Mouse (Mus musculus) kidney, embryonic 14.5 days (tissue): ENCODE data around the gene Mgat5. TPM values are rescaled to one million over a fixed set of nuclear protein-coding genes. Genes with fewer than 3 reads are reported as not detected.

Experiments used
- ATAC-seq: fragments of 200-750 bp; cut with Nextera tagmentation; 2 replicates; pipeline ENCODE4 v1.8.0; 2017; ENCODE audit warnings: moderate number of reproducible peaks, mild to moderate bottlenecking, moderate TSS enrichment, moderate library complexity; ENCODE audit not compliant: low FRiP score, low TSS enrichment
- H3K27ac ChIP-seq: fragments of 300-500 bp; sonication (generic); 2 replicates; pipeline ENCODE4 v1.5.1; 2014; ENCODE audit warnings: low read depth, mild to moderate bottlenecking, low read length, moderate library complexity, mixed read lengths
- H3K27me3 ChIP-seq: fragments of 300-500 bp; sonication (generic); 2 replicates; pipeline ENCODE4 v1.6.1; 2014; ENCODE audit warnings: mild to moderate bottlenecking, low read length; ENCODE audit not compliant: control insufficient read depth, insufficient read depth
- H3K36me3 ChIP-seq: fragments of 300-500 bp; sonication (generic); 2 replicates; pipeline ENCODE4 v1.6.1; 2014; ENCODE audit warnings: low read length, mixed read lengths; ENCODE audit not compliant: control insufficient read depth, insufficient read depth
- H3K4me1 ChIP-seq: fragments of 300-500 bp; sonication (generic); 2 replicates; pipeline ENCODE4 v1.6.1; 2014; ENCODE audit warnings: low read length, mixed read lengths; ENCODE audit not compliant: control insufficient read depth, insufficient read depth
- H3K4me2 ChIP-seq: fragments of 300-500 bp; sonication (generic); replicated peaks from 2 replicates; pipeline ENCODE4 v1.6.1; 2014; ENCODE audit warnings: low read depth, mild to moderate bottlenecking, low read length
- H3K4me3 ChIP-seq: fragments of 300-500 bp; sonication (generic); 2 replicates; pipeline ENCODE4 v1.5.1; 2014; ENCODE audit warnings: mild to moderate bottlenecking, low read length
- H3K9ac ChIP-seq: fragments of 300-500 bp; sonication (generic); 2 replicates; pipeline ENCODE4 v1.6.1; 2014; ENCODE audit warnings: low read depth, mild to moderate bottlenecking, low read length, moderate library complexity
- H3K9me3 ChIP-seq: fragments of 300-500 bp; sonication (generic); 2 replicates; pipeline ENCODE4 v1.6.1; 2016; ENCODE audit warnings: low read length; ENCODE audit not compliant: control insufficient read depth
- WGBS: fragments of 180-500 bp; shearing (Covaris S2); extraction: QIAGEN DNeasy Blood & Tissue Kit; methylation state at CpG from one replicate; pipeline ENCODE4 v1.1.7; 2014; 5-methylcytosine and 5-hydroxymethylcytosine counted together
- polyA plus RNA-seq: library from polyadenylated mRNA; unstranded; fragments of >200 nt; fragmentation: Nextera tagmentation; extraction: Ambion mirVana; gene quantifications from 2 replicates; pipeline ENCODE4 v1.2.1, GENCODE M21; 2014

Mgat5 gene
- polyA plus RNA-seq, 1 experiment from 2014 or later = 11.0 TPM

DNA sequence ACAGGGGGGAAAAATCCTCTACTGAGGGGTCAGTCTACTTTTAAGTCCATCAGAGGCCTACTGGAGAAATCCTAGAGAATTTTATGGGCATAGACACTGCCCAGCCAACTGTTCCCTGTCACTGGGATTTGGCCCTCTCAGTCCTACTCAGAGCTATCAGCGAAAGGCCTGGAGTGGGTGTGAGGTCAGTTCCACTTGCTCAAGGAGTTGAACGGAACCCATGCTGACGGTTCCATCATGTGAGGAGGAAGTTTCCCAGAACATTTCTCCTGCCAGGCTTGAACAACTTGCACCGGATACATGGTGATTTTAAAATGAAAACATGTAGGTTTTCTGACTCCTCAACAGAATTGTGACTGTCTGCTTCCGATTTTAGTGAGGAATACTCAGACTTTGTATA, 20.2 kb downstream of the Mgat5 start:
- Histone ChIP-seq H3K9me3 (peaks cover 4% of the 10 kb centered on the region; the same call in 1 of the 2 replicates), H3K4me3 (no peak overlapping the region), H3K27me3 (no peaks in the 10 kb centered on the region), H3K9ac (no peak overlapping the region), H3K36me3 (no peaks in the 10 kb centered on the region), H3K4me2 (no peak overlapping the region), H3K4me1 (no peaks in the 10 kb centered on the region), H3K27ac (no peak overlapping the region)
- no peak for ATAC-seq
- WGBS = 92% methylated on average over 5 of the region's 5 CpGs

DNA sequence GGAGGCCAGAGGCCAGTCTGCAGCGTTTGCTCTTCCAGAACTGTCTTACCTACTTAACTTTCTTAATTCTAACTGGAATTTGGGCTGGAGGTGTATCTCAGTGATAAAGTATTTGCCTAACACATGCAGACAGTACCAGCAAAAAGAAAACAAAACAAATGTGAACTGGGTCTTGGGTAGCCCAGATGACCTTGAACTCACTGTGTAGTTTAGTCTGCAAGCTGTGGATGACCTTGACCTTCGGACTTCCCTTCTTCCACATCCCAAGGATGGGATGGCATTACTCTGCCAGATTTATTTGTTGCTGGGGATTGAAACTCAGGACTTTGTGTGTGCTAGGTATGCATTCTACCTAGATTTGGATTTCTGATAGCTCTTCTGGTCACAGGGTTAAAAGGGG, 24.2 kb downstream of the Mgat5 start:
- WGBS = 89% methylated on average over 2 of the region's 2 CpGs
- ATAC-seq = no peak
- Histone ChIP-seq H3K27ac (no peak overlapping the region), H3K4me1 (no peaks in the 10 kb centered on the region), H3K9ac (no peak overlapping the region), H3K4me3 (no peak overlapping the region), H3K36me3 (no peaks in the 10 kb centered on the region), H3K27me3 (no peaks in the 10 kb centered on the region), H3K9me3 (no peaks in the 10 kb centered on the region), H3K4me2 (no peak overlapping the region)

DNA sequence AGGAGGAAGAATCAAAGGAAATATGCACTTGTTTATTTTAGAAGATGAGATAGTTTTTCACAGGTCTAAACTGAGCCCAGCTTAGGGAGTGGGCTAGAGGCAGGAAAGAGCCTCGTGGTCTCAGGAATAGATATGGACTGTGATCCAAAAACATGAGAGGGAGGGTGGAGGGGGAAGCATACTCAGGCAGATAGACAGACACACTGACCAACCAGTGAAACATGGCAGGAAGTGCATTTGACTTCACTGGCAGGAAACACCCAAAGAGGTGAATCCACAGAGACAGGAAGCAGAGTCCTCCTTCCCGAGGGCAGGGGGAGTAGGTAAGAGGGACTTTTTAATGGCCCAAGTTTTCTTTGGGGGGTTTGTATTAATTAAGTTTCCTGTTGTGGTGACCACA, 25.7 kb downstream of the Mgat5 start:
- WGBS = 46% methylated on average over 2 of the region's 2 CpGs

GRCm38 (mm10) chr1:127233191-127233651, 28.4 kb downstream of the Mgat5 start:
- Histone ChIP-seq H3K36me3 (no peaks in the 10 kb centered on the region), H3K4me3 (no peak overlapping the region), H3K4me1 (no peaks in the 10 kb centered on the region), H3K27me3 (no peaks in the 10 kb centered on the region), H3K9me3 (no peaks in the 10 kb centered on the region), H3K27ac (no peak overlapping the region), H3K4me2 (no peak overlapping the region), H3K9ac (no peak overlapping the region)
- 0 out of 2 replicates have a peak, but pooled peaks have one; percentile 20 for ATAC-seq
- 32% methylated on average over 4 of the region's 4 CpGs for WGBS

More for the DNA sequence above, 25.7 kb downstream of the Mgat5 start:
- no peaks in the 10 kb centered on the region for H3K4me1 ChIP-seq
- no peak overlapping the region for H3K9ac ChIP-seq
- no peaks in the 10 kb centered on the region for H3K27me3 ChIP-seq
- peak overlapping the region; percentile 9; the same call in 1 of the 2 replicates for H3K27ac ChIP-seq
- H3K4me2 ChIP-seq = no peak overlapping the region
- no peaks in the 10 kb centered on the region for H3K9me3 ChIP-seq
- no peak for ATAC-seq
- H3K4me3 ChIP-seq = no peak overlapping the region
- H3K36me3 ChIP-seq = no peaks in the 10 kb centered on the region

DNA sequence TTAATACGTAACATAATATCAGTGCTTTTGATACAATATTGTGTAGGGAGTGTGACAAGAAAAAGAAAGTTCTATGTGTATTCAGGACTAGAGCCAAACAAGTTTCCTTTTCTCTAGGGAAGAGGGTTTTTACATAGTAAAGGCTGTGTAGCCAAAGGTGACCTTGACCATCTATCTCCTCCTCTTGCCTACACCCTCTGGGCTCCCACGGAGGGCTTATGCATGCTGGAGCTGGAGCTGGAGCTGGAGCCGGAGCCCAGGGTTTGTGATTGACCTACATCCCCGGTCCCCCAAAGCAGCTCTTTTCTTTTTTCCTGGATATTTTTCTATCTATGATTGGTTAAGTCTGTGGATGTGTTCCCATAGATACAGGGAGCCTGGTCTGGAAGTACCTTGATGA, 30.3 kb downstream of the Mgat5 start:
- Histone ChIP-seq H3K4me2 (no peak overlapping the region), H3K9me3 (no peaks in the 10 kb centered on the region), H3K4me1 (peaks cover 10% of the 10 kb centered on the region), H3K9ac (no peak overlapping the region), H3K4me3 (no peak overlapping the region), H3K36me3 (no peaks in the 10 kb centered on the region), H3K27me3 (no peaks in the 10 kb centered on the region), H3K27ac (no peak overlapping the region)
- ATAC-seq = no peak
- 64% methylated on average over 4 of the region's 4 CpGs for WGBS

- Histone ChIP-seq H3K4me2 (no peak overlapping the region), H3K36me3 (no peaks in the 10 kb centered on the region), H3K27ac (no peak overlapping the region), H3K9ac (no peak overlapping the region), H3K4me3 (no peak overlapping the region), H3K4me1 (peaks cover 10% of the 10 kb centered on the region), H3K9me3 (no peaks in the 10 kb centered on the region), H3K27me3 (no peaks in the 10 kb centered on the region)
- 67% methylated on average over 8 of the region's 8 CpGs for WGBS
- no peak for ATAC-seq
Observed at GRCm38 (mm10) chr1:127236396-127236795, 31.6 kb downstream of the Mgat5 start.

- Histone ChIP-seq H3K36me3 (no peaks in the 10 kb centered on the region), H3K9ac (no peak overlapping the region), H3K4me1 (peaks cover 10% of the 10 kb centered on the region), H3K9me3 (no peaks in the 10 kb centered on the region), H3K27ac (no peak overlapping the region), H3K27me3 (no peaks in the 10 kb centered on the region), H3K4me3 (no peak overlapping the region), H3K4me2 (no peak overlapping the region)
- 60% methylated on average over 6 of the region's 6 CpGs for WGBS
- ATAC-seq = no peak
Observed at GRCm38 (mm10) chr1:127238871-127239314, 34.1 kb downstream of the Mgat5 start.

- H3K9ac ChIP-seq = no peak overlapping the region
- no peak for ATAC-seq
- no peaks in the 10 kb centered on the region for H3K9me3 ChIP-seq
- 26% methylated on average over 6 of the region's 6 CpGs for WGBS
- H3K27me3 ChIP-seq = no peaks in the 10 kb centered on the region
- H3K4me1 ChIP-seq = peaks cover 10% of the 10 kb centered on the region
- H3K36me3 ChIP-seq = no peaks in the 10 kb centered on the region
- no peak overlapping the region for H3K4me2 ChIP-seq
- H3K27ac ChIP-seq = no peak overlapping the region
- H3K4me3 ChIP-seq = no peak overlapping the region
Observed at GRCm38 (mm10) chr1:127239914-127240313, 35.1 kb downstream of the Mgat5 start.

- no peaks in the 10 kb centered on the region for H3K27me3 ChIP-seq
- no peak overlapping the region for H3K27ac ChIP-seq
- H3K9ac ChIP-seq = no peak overlapping the region
- WGBS = 82% methylated on average over 15 of the region's 15 CpGs
- H3K4me1 ChIP-seq = peaks cover 10% of the 10 kb centered on the region
- no peak overlapping the region for H3K4me3 ChIP-seq
- no peaks in the 10 kb centered on the region for H3K9me3 ChIP-seq
- no peak overlapping the region for H3K4me2 ChIP-seq
- H3K36me3 ChIP-seq = no peaks in the 10 kb centered on the region
- no peak for ATAC-seq
Observed at GRCm38 (mm10) chr1:127242151-127242887, 37.5 kb downstream of the Mgat5 start.
